Mouse (Mus musculus): ENCODE measurements around the gene Mllt3.

GRCm38 (mm10) chr4:87819182-87819581, 214.0 kb downstream of the Mllt3 start:
- TF ChIP-seq CTCF (IDR thresholded peaks at IDR 0.05; ENCODE audit: low read depth) (no peak), EP300 (IDR thresholded peaks at IDR 0.05; ENCODE audit: low read depth) (no peak)
